Mouse (Mus musculus) frontal cortex, postnatal 36 days (tissue): ENCODE measurements at regions not wholly inside any gene's neighbourhood (a gene's known extent, or its start where the extent isn't known, plus 50 kb on each side); places are given as distances from the start of the nearest gene placed in this dataset.

Experiments
- DNase-seq, 2 experiments: peaks; one replicate each; pipeline ENCODE4 v3.0.0; 2022; ENCODE audit warnings: low spot score in 2 of 2

DNA sequence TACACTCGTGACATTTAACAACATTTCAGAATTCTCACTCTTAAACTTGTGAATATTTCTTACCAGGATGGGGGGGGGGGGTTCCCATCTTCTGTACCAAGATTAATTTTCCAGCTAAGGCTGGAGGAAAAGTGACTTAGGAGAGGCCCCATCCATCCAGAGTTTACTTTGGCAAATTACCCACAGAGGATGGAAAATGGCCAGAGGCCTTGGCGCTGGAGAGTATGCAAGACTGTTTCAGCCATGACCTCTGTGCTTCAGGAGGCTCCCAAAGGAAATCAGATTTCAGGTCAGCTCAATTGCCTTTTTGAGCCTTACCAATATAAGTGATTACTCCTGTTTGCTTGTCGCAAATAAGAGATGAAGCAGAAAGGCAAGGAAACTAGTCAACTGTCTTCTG lies 143.4 kb upstream of the F930015N05Rik start:
- no peak for DNase-seq

- DNase-seq = no peak
Measured at GRCm38 (mm10) chr11:64586056-64586455, 149.6 kb upstream of the F930015N05Rik start.

DNA sequence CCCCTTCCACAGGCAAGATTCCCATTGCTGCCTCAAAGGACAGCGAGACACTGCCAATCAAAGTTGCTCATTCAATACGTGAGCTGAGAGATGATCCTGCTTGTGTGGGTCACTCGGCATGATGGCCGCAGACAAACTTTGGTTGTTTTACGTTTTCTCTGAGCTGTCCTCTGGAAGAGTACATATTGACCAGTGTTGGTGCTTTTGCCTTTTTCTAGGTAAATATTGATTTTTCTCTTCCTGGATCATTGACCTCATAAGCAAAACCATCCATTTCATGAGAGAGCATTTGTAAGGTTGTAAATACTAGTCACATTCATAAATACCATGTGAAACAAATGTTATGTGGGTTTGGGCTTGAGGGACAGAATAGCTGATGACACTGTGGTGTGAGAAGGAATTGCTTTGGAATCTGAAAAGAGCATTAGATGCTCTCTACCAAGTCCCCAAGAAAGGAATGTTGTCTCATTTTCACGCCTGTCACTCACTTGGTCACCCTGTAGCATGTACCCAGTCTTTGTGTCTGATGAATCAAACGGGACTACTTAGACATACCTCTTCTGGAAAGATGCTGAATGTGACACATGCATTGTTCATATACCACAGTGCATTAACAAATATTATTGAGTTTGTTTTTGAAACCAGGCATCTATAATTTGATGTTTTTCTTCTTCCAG lies 150.7 kb upstream of the F930015N05Rik start:
- no peak for DNase-seq

- no peak for DNase-seq
Measured at GRCm38 (mm10) chr11:64587751-64588600, 151.5 kb upstream of the F930015N05Rik start.

GRCm38 (mm10) chr11:64588601-64588989 lies 152.1 kb upstream of the F930015N05Rik start:
- no peak for DNase-seq

DNA sequence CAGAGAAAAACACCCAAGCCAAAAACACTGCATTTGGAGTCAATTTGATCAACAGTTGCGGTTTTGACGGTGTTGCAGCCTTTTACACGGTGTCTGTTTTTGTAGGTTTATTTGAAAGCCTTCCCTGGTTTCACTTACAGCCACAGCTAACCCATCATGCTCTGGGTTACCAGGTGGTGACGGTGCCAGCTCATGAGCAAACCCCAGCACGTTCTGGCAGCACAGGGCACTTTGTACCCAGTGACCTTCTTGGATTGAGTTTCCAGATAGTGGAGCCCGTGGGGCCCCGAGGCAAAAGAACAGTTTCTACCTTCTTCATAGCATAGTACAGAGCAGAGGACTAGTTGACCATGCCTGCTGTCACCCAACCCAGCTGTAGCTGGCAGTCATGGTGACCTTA lies 152.6 kb upstream of the F930015N05Rik start:
- no peak for DNase-seq

DNA sequence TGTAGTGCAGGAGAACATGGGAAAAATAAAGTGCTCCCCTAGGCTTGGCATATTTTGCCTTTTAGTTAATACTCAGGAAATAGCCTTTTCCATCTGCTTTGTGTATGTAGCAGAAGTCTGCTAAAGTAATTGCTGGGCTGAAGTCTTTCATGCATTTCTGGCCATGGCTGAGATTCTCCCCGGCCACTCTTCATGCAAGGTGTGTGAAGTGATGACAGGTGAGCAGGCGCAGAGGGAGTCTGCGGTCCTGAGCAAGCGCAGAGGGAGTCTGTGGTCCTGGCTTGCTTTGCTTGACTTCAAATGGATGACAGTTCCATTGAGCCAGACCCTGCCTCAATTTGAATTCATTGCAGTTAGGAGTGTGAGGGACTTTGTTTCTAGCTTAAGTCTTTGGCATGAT lies 153.6 kb upstream of the F930015N05Rik start:
- no peak for DNase-seq

GRCm38 (mm10) chr11:64592253-64592652 lies 155.8 kb upstream of the F930015N05Rik start:
- no peak for DNase-seq

DNA sequence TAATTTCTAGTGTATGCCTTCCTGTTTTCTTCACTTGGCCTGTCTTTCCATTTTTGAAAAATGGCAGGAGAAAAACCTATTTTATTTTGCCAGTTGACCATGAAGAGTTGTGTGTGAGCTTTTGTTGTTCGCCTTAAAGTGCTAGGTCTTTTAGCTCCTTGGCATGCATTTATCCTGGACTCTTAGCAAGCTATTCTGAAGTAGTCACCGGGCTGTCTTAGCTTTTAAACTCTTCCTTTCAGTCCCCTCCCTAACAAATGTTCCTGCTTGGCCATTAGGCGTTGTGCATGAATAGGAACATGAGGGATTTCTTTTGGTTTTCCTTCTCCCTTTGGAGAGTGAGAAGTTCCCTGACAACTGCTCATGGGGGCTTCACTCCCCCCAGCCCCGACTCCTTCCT lies 160.9 kb upstream of the F930015N05Rik start:
- no peak for DNase-seq

DNA sequence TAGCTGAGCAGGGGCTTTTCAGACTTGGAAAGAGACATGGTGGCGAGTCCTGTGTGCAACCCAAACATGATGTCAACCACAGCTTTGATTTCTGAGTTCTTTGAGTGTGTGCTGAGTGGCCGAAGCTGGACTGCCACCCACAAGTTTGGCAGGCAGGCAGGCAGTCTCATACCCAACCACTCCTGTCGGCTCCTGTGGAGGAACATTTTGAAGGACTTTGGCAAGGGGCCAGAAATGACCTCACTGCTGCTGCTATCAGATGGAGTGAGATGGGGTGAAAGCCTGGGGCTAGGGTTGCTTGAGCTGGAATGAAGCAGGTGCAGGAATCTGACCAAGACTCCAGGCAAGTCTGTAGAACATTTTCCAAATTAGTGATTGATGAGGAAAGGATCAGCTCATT lies 162.7 kb upstream of the F930015N05Rik start:
- no peak for DNase-seq

DNA sequence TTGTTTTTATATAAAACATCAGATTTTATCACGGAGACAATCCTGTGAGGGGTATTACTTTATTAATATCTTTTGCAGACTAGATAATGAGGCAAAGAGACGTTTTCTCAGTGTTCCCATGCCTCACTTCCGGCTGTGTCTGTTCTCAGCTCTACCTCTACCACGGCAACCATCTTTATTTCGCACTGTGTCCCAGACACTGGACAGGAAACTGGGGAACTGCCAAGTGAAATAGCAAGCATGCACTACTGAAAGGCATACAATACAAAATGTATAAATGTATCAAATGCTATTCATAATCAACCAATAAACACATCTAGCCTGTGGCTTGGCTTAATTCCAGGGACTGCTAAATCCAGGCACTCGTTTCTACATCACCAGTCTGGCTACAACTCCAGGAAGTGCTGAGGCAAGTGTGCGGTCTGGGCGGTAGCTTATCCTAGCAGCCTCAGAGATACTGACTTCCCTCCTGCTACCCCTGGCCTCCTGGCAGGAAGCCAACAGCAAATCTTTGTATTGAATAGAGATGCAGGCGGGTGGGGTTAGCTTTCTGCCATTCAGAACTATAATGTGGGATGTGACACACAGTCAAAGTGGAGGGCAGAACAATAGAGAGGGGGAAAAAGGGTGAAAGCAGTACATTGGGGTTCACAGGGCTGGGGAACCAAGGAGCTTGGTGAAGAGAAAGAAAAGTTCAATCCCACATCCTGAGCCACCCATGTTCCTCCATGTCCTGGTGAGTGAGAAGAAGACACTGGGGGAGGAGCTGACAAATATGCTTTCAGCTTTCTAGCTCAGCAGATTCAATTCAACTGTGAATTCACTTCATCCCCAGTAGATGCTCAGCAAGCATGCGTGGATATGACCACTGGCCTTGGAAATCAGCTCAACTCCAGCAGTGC lies 164.0 kb upstream of the F930015N05Rik start:
- DNase-seq = peak in 1 of 2 experiments; percentile 2

DNA sequence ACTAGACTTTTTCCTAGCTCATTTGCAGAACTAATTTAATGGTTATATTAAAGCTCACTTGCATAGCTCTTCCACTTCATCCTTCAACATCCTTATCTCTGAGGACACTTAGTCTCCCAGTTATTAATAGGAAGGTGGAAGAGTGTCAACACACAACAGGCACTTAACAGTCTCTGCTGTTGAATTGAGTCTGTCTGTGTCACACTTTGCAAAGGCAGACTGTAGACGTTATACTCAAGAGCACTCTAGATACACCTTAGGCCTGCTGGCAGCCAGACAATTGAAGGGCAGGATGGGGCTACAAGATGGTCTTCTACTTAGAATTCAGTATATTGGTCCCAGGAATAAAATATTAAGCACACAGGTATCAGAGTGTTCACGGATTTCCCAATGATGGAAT lies 172.6 kb upstream of the F930015N05Rik start:
- no peak for DNase-seq

- DNase-seq = no peak
Measured at GRCm38 (mm10) chr11:64610724-64611123, 174.3 kb upstream of the F930015N05Rik start.

- no peak for DNase-seq
Measured at GRCm38 (mm10) chr11:64615140-64615539, 178.7 kb upstream of the F930015N05Rik start.

DNA sequence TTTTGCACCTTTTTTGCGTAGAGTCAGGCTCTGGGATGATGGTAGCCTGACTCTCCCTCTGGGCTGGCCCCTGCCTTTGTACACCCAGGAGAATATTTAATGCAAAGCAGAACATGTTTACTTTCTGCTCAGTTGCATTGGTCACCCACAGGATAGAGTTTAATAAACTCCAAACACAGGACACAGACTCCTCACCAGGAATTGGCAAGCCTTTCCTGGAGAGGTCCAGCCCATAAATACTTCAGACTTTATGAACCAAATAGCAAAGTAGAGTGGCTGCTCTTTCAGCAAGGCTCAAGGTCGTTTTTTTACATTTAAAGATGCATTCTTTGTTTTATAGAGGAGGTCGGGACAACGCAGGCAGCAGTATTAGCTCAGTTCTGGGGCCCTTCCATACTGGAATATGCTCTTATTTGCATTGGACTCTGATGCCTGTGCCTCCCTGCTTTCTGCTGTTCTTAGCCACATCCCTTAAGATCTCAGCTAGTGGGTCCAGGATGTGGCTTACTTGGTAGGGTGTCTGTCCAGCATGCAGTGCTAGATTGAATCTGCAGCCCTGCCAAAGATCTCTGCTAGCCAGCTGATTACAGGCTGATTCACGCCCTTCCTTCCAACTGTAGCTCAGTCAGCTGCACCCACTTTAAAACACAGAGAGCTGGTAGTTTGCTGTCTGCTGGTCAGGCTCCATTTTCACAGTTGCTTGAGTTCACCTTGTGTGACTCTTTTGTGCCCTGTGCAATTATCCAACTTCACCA lies 182.4 kb upstream of the F930015N05Rik start:
- DNase-seq = no peak

DNA sequence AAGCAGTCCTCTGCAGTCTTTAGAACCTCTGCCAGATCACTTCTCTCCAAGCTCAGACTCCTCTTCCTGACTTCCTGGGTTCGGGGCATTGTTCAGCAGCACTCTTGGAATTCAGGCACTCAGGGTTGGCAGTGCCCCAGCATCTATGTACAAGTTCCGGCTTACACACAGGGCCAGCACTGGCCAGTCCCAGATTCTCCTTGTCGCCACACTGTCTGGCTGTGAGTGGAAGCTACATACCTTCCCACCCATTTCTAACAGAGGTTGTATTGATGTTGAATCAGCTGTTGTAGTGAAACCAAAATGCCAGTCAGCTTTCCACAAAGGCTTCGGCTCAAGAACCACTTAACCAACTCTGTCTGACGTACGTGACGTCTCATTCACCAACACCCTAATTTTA lies 190.7 kb upstream of the F930015N05Rik start:
- DNase-seq = no peak

- no peak for DNase-seq
Measured at GRCm38 (mm10) chr11:64640947-64641346, 204.5 kb upstream of the F930015N05Rik start.

- no peak for DNase-seq
Measured at GRCm38 (mm10) chr11:64643171-64643570, 206.7 kb upstream of the F930015N05Rik start.

DNA sequence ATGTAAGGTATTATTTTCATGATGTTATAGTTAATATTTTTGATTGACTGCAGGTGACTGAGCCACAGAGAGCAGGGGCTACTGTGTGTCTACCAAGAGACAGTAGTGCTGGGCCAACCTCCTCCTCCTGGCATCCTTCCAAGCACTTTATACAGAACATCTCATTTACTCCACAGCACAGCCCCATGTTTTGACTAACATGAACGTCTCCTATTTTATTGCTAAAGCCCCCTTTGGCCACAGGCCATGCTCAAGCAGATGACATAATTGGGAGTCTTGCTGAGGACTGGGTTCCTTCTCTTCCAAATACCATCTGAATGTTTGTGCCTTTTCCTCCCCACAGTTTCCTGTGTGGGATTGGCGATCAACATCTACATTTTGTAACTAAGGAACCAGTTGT lies 211.5 kb upstream of the F930015N05Rik start:
- no peak for DNase-seq

DNA sequence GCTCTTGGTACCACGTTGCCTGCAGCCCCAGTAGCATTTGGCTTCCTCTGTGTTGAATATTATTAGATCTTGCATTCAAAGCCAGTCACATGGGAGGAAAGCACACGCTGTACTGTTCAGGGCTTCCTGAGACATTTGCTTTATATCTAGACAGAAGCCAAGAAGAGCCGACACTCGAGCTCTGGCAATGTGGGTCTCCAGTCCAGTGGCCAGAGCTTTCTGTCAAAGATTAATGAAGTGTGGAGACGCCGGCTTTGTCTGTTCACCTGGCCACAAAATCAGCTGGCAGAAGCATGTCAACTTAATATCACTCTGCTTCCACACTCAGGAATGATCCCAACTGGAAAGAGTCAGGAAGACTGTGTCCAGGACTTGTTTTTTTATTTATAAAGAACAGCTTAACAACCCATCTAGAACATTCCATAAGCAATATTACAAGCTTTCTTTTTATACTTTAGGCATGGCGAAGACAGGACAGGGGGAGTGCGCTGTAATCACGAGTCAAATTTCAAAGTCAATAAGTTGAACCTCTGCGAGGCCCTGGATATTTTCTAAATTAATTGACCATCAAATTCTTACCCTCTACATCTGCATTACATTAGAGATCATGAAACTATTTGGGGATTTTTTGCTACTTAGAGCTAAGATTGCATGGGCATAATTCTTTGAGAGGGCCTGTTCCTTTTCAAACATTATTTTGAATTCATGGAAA lies 214.3 kb upstream of the F930015N05Rik start:
- no peak for DNase-seq

- no peak for DNase-seq
Measured at GRCm38 (mm10) chr11:64652811-64653210, 216.4 kb upstream of the F930015N05Rik start.
